Mouse (Mus musculus) embryonic facial prominence, embryonic 15.5 days (tissue): Measurements from ENCODE around the gene Mpc2. TPM values are rescaled to one million over a fixed set of nuclear protein-coding genes. Genes with fewer than 3 reads are reported as not detected.

Experiments
- ATAC-seq: fragments of 200-750 bp; cut with Nextera tagmentation; 2 replicates; pipeline ENCODE4 v1.8.0; 2017; ENCODE audit warnings: low read depth, moderate TSS enrichment; ENCODE audit not compliant: insufficient number of reproducible peaks, low FRiP score, low TSS enrichment
- H3K27ac ChIP-seq: fragments of 300-500 bp; sonication (generic); replicated peaks from 2 replicates; pipeline ENCODE4 v1.5.1; 2015; ENCODE audit warnings: mild to moderate bottlenecking, inconsistent platforms
- H3K27me3 ChIP-seq: fragments of 300-500 bp; sonication (generic); 2 replicates; pipeline ENCODE4 v1.6.1; 2015; ENCODE audit warnings: inconsistent platforms
- H3K36me3 ChIP-seq: fragments of 300-500 bp; sonication (generic); 2 replicates; pipeline ENCODE4 v1.6.1; 2015; ENCODE audit warnings: mild to moderate bottlenecking, inconsistent platforms
- H3K4me1 ChIP-seq: fragments of 300-500 bp; sonication (generic); 2 replicates; pipeline ENCODE4 v1.6.1; 2015; ENCODE audit warnings: inconsistent platforms
- H3K4me2 ChIP-seq: fragments of 300-500 bp; sonication (generic); replicated peaks from 2 replicates; pipeline ENCODE4 v1.6.1; 2015; ENCODE audit warnings: mild to moderate bottlenecking, inconsistent platforms
- H3K4me3 ChIP-seq: fragments of 300-500 bp; sonication (generic); replicated peaks from 2 replicates; pipeline ENCODE4 v1.5.1; 2015; ENCODE audit warnings: mild to moderate bottlenecking, inconsistent platforms
- H3K9ac ChIP-seq: fragments of 300-500 bp; sonication (generic); 2 replicates; pipeline ENCODE4 v1.6.1; 2015; ENCODE audit warnings: inconsistent platforms
- H3K9me3 ChIP-seq: fragments of 300-500 bp; sonication (generic); replicated peaks from 2 replicates; pipeline ENCODE4 v1.6.1; 2016; ENCODE audit warnings: inconsistent platforms
- WGBS: fragments of 180-500 bp; shearing (Covaris S2); methylation state at CpG from one replicate; pipeline ENCODE4 v1.1.7; 2015; 5-methylcytosine and 5-hydroxymethylcytosine counted together
- polyA plus RNA-seq: library from polyadenylated mRNA; unstranded; fragments of >200 nt; fragmentation: Nextera tagmentation; extraction: Ambion mirVana; gene quantifications from 2 replicates; pipeline ENCODE4 v1.2.1, GENCODE M21; 2015

The Mpc2 gene
- polyA plus RNA-seq = 146 and 151 TPM in 2 replicates

GRCm38 (mm10) chr1:165460360-165460800 is at the start of gene Mpc2, which contains the start of gene Dcaf6:
Gene Mpc2, plus strand, starts transcription at chr1:165460637.
Gene Dcaf6, minus strand, starts transcription at chr1:165460475.
- peak within 1 kb of the TSS; percentile 81 for H3K4me3 ChIP-seq
- WGBS = under 1% methylated on average over 37 of the region's 37 CpGs
- peaks cover 5% of the 10 kb centered on the region; the same call in 1 of the 2 replicates for H3K4me1 ChIP-seq
- no peaks in the 10 kb centered on the region for H3K36me3 ChIP-seq
- H3K4me2 ChIP-seq = peak within 1 kb of the TSS; percentile 77
- no peaks in the 10 kb centered on the region for H3K27me3 ChIP-seq
- H3K27ac ChIP-seq = peak within 1 kb of the TSS; percentile 97
- peak within 1 kb of the TSS; percentile 81 for H3K9ac ChIP-seq
- no peaks in the 10 kb centered on the region for H3K9me3 ChIP-seq
- peak; percentile 94 for ATAC-seq

- Histone ChIP-seq H3K36me3 (no peaks in the 10 kb centered on the region), H3K27me3 (no peaks in the 10 kb centered on the region), H3K4me2 (no peak overlapping the region), H3K9me3 (no peaks in the 10 kb centered on the region), H3K27ac (no peak overlapping the region), H3K9ac (no peak overlapping the region), H3K4me3 (no peak overlapping the region), H3K4me1 (no peaks in the 10 kb centered on the region)
- 75% methylated on average over 7 of the region's 7 CpGs for WGBS
- ATAC-seq = no peak
Measured at GRCm38 (mm10) chr1:165421357-165421915, 39.0 kb upstream of the Mpc2 start.

GRCm38 (mm10) chr1:165426254-165426653 is 34.2 kb upstream of the Mpc2 start:
- no peak overlapping the region for H3K27ac ChIP-seq
- H3K4me2 ChIP-seq = no peak overlapping the region
- no peaks in the 10 kb centered on the region for H3K4me1 ChIP-seq
- no peaks in the 10 kb centered on the region for H3K36me3 ChIP-seq
- H3K4me3 ChIP-seq = no peak overlapping the region
- H3K9me3 ChIP-seq = no peaks in the 10 kb centered on the region
- 93% methylated on average over 2 of the region's 2 CpGs for WGBS
- H3K27me3 ChIP-seq = no peaks in the 10 kb centered on the region
- no peak overlapping the region for H3K9ac ChIP-seq
- ATAC-seq = no peak

GRCm38 (mm10) chr1:165432883-165433282 is 27.6 kb upstream of the Mpc2 start:
- no peaks in the 10 kb centered on the region for H3K27me3 ChIP-seq
- no peaks in the 10 kb centered on the region; the same call in 1 of the 2 replicates for H3K9me3 ChIP-seq
- WGBS = 78% methylated on average over 1 of the region's 1 CpGs
- no peak overlapping the region for H3K4me2 ChIP-seq
- no peak for ATAC-seq
- H3K36me3 ChIP-seq = no peaks in the 10 kb centered on the region
- no peak overlapping the region for H3K27ac ChIP-seq
- H3K4me3 ChIP-seq = no peak overlapping the region
- H3K4me1 ChIP-seq = no peaks in the 10 kb centered on the region
- no peak overlapping the region for H3K9ac ChIP-seq

- WGBS = 89% methylated on average over 1 of the region's 1 CpGs
- Histone ChIP-seq H3K4me1 (peaks cover 8% of the 10 kb centered on the region; the same call in 1 of the 2 replicates), H3K9ac (no peak overlapping the region), H3K27ac (no peak overlapping the region), H3K36me3 (no peaks in the 10 kb centered on the region), H3K4me3 (no peak overlapping the region), H3K9me3 (no peaks in the 10 kb centered on the region; the same call in 1 of the 2 replicates), H3K27me3 (no peaks in the 10 kb centered on the region), H3K4me2 (no peak overlapping the region)
- ATAC-seq = no peak
Measured at GRCm38 (mm10) chr1:165438289-165439021, 22.0 kb upstream of the Mpc2 start.

- H3K4me2 ChIP-seq = no peak overlapping the region
- H3K27me3 ChIP-seq = no peaks in the 10 kb centered on the region
- 67% methylated on average over 3 of the region's 3 CpGs for WGBS
- no peak overlapping the region for H3K27ac ChIP-seq
- no peak for ATAC-seq
- no peaks in the 10 kb centered on the region for H3K36me3 ChIP-seq
- no peak overlapping the region for H3K9ac ChIP-seq
- H3K4me1 ChIP-seq = peaks cover 8% of the 10 kb centered on the region; the same call in 1 of the 2 replicates
- no peaks in the 10 kb centered on the region; the same call in 1 of the 2 replicates for H3K9me3 ChIP-seq
- H3K4me3 ChIP-seq = no peak overlapping the region
Measured at GRCm38 (mm10) chr1:165440788-165441187, 19.6 kb upstream of the Mpc2 start.

- Histone ChIP-seq H3K27ac (no peak overlapping the region), H3K4me3 (no peak overlapping the region), H3K4me2 (no peak overlapping the region), H3K27me3 (no peaks in the 10 kb centered on the region), H3K9ac (no peak overlapping the region), H3K4me1 (peaks cover 8% of the 10 kb centered on the region; the same call in 1 of the 2 replicates), H3K9me3 (no peaks in the 10 kb centered on the region; the same call in 1 of the 2 replicates), H3K36me3 (no peaks in the 10 kb centered on the region)
- peak; percentile 43; the same call in 1 of the 2 replicates for ATAC-seq
Measured at GRCm38 (mm10) chr1:165441201-165441600, 19.2 kb upstream of the Mpc2 start.

GRCm38 (mm10) chr1:165441719-165442118 is 18.7 kb upstream of the Mpc2 start:
- Histone ChIP-seq H3K4me2 (no peak overlapping the region), H3K4me1 (peaks cover 8% of the 10 kb centered on the region; the same call in 1 of the 2 replicates), H3K9ac (no peak overlapping the region), H3K27ac (no peak overlapping the region), H3K9me3 (no peaks in the 10 kb centered on the region), H3K36me3 (no peaks in the 10 kb centered on the region), H3K27me3 (no peaks in the 10 kb centered on the region), H3K4me3 (no peak overlapping the region)
- 74% methylated on average over 3 of the region's 3 CpGs for WGBS
- no peak for ATAC-seq

- Histone ChIP-seq H3K36me3 (no peaks in the 10 kb centered on the region), H3K27ac (peak overlapping the region; percentile 97), H3K9ac (peak overlapping the region; percentile 81), H3K4me2 (peak overlapping the region; percentile 77), H3K27me3 (no peaks in the 10 kb centered on the region), H3K4me1 (peaks cover 5% of the 10 kb centered on the region; the same call in 1 of the 2 replicates), H3K9me3 (no peaks in the 10 kb centered on the region), H3K4me3 (peak overlapping the region; percentile 81)
- WGBS = 14% methylated on average over 7 of the region's 7 CpGs
- ATAC-seq = no peak
Measured at GRCm38 (mm10) chr1:165459041-165459502, 1.4 kb upstream of the Mpc2 start.

- H3K27me3 ChIP-seq = no peaks in the 10 kb centered on the region
- under 1% methylated on average over 60 of the region's 60 CpGs for WGBS
Measured at GRCm38 (mm10) chr1:165459503-165460181, 795 bp upstream of the Mpc2 start.

More at GRCm38 (mm10) chr1:165459503-165460181, 795 bp upstream of the Mpc2 start:
- Histone ChIP-seq H3K9me3 (no peaks in the 10 kb centered on the region), H3K36me3 (no peaks in the 10 kb centered on the region), H3K4me2 (peak overlapping the region; percentile 77), H3K9ac (peak overlapping the region; percentile 81), H3K27ac (peak overlapping the region; percentile 97), H3K4me3 (peak overlapping the region; percentile 81), H3K4me1 (peaks cover 5% of the 10 kb centered on the region; the same call in 1 of the 2 replicates)
- no peak for ATAC-seq
